Mouse (Mus musculus) c-Kit-positive CD71-positive TER-119-negative erythroid progenitor cells, embryonic 14.5 days (primary cell): ENCODE results near the gene Stbd1.

Source experiments
- DNase-seq: peaks from one replicate; pipeline ENCODE4 v3.0.0-alpha.2; 2013; ENCODE audit warnings: low read depth

The Stbd1 gene

DNA sequence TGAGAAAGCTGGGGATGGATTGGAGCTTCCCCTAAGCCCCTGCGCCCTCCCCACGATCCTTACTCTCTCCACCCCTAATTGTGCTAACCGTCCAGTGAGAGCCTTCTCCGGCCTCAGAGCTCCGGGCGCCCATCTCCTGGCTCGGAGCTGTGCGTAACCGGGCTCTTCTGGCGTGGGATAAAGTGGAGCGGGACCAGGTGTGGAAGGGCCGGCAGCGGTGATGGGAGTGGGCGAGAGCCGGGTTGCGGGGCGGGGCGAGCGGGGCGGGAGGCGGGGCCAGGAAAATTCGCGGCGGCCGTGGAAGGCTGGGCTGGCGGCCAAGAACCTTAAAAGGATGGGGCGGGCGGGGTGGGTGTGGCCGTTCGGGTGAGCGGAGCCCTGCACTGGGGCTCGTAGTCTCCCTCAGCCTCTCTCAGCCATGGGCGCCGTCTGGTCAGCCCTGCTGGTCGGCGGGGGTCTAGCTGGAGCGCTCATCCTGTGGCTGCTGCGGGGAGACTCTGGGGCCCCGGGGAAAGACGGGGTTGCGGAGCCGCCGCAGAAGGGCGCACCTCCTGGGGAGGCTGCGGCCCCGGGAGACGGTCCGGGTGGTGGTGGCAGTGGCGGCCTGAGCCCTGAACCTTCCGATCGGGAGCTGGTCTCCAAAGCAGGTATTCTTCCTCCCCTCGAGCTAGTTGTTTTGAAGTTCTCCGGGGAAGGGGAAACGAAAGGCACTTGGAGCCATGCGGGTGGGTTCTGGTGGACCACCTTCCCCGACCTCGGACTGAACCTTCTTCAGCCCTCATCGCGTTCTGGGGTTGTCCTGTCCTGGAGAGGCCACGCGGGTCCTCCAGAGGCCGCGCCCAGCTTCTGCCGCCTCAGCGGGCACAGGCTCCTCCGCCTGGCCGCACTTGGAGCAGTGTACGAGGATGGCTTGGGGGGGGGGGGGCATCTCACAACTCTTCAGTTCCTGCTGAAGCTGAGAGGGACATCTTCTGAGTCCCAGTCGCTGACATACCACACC is at the start of gene Stbd1:
Gene Stbd1 (plus strand): TSS at position 351 of the 1,000 bp plus-strand sequence.
- DNase-seq: peak; percentile 10

DNA sequence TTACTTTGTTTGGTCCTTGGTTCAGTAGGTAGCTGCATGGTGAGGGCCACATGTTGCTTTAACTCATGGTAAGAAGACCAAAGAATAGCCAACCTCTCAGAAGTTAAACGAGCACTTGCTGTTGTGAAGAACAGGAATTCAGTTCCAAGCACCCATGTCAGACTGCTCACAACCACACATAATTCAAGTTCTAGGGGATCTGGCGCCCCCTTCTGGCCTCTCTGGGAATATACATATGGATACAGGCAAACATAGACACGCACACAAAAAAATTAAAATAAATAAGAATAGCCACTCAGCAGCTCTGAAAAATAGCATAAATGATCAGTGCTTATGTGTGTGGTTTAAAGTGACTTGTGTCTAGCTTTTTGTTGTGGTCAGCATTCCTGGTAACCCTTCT is 48.9 kb upstream of the Stbd1 start:
- DNase-seq: peak; percentile 6

DNA sequence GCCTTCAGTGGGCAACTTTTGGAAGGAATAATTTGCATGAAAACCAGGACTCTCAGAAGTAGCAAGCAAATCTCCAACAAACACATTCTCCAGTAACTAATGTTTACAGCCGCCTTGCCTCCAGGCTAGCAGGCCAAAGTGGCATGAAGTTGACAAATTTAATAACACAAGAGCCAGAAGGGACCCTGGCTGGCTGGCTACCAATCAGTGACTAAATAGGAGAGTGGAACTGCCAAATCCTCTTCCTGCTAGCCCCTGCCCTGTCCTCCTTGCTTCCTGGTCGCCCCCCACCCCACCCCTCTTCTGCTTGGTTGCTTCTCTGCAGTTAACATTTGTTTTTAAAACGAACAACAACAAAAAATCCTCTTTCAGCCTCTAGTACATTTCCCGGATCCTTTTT is 48.4 kb upstream of the Stbd1 start:
- DNase-seq: no peak

- DNase-seq: no peak
Observed at GRCm38 (mm10) chr5:92554891-92555511, 47.8 kb upstream of the Stbd1 start, which contains the start of gene Fam47e. Fam47e (plus strand) TSS chr5:92555069.

DNA sequence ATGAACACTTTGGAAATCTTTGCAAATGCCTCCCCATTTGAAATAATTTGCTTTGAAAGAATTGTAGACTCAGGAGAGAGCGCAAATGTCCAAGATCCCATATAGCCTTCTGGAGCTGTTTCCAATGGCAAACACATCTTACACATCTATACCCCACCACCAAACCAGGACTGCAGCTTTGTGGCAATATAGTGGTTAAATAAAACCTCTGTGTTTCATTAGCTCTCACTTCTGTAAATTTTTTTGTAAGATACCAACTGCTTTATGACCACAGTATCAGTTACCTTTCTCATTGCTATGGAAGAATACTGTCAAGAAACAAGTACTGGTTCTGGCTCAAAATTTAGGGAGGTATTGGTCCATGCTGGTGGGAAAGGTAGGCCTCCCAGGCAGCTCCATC is 46.9 kb upstream of the Stbd1 start:
- no peak for DNase-seq

DNA sequence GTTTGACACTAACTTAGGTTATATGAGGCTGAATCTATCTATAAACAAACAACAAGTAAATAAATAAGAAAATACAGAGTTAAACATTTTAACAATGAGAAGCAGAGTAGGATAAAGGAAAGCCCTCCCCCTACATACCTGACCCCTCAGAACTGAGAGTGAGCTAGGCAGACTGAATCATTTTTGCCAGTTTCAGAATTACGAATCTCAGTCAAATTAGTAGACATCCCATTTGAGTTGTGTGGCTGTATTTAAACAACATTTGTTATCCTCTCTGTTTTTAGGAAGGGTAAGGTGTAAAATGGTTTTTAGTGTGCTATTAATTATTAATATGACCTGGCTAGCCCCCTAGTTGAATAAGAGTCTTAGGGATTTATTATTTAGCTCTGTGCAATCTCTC is 45.3 kb upstream of the Stbd1 start:
- no peak for DNase-seq

DNA sequence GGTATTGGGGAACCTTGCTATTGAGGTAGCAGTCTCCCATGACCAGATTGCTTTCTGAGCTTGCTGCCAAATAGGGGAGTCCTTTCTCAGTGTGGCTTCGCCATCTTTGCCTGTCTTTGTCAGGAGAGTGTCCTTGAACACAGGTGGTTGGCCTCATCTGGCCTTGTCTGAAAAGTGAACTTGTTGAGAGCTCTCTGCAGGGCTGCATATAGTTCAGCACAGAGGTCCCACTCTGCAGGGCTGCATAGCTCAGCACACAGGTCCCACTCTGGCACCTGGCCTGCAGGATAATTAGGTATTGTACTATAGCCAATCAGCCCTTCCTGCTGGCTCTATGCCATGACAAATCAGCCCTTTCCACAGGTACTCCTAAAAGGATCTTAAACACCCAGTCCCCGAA is 42.6 kb upstream of the Stbd1 start:
- no peak for DNase-seq

GRCm38 (mm10) chr5:92562002-92562401 is 40.8 kb upstream of the Stbd1 start:
- no peak for DNase-seq

GRCm38 (mm10) chr5:92571232-92571631 is 31.6 kb upstream of the Stbd1 start:
- no peak for DNase-seq

- no peak for DNase-seq
Observed at GRCm38 (mm10) chr5:92579559-92579958, 23.3 kb upstream of the Stbd1 start.

- no peak for DNase-seq
Observed at GRCm38 (mm10) chr5:92585932-92586331, 16.9 kb upstream of the Stbd1 start.

- DNase-seq: no peak
Observed at GRCm38 (mm10) chr5:92595026-92595425, 7.8 kb upstream of the Stbd1 start.

GRCm38 (mm10) chr5:92596865-92597264 is 6.0 kb upstream of the Stbd1 start:
- no peak for DNase-seq

DNA sequence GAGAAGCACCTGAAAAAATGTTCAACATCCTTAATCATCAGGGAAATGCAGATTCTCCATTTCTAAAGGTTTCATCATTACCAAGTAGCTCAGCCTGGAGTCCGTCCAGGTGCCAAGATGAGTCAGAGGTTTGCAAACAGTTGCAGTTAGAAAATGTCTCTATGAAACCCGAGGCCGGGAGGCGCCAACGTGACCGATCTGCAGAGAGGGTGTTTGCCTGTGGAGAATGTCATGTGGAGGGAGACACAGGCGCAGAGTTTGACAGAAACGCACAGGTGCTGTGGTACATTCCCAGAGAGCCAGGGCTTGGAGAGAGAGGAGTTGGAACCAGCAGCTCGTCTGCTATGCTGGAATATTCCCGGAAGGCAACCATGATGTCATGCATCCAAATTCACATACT is 3.8 kb upstream of the Stbd1 start:
- no peak for DNase-seq

DNA sequence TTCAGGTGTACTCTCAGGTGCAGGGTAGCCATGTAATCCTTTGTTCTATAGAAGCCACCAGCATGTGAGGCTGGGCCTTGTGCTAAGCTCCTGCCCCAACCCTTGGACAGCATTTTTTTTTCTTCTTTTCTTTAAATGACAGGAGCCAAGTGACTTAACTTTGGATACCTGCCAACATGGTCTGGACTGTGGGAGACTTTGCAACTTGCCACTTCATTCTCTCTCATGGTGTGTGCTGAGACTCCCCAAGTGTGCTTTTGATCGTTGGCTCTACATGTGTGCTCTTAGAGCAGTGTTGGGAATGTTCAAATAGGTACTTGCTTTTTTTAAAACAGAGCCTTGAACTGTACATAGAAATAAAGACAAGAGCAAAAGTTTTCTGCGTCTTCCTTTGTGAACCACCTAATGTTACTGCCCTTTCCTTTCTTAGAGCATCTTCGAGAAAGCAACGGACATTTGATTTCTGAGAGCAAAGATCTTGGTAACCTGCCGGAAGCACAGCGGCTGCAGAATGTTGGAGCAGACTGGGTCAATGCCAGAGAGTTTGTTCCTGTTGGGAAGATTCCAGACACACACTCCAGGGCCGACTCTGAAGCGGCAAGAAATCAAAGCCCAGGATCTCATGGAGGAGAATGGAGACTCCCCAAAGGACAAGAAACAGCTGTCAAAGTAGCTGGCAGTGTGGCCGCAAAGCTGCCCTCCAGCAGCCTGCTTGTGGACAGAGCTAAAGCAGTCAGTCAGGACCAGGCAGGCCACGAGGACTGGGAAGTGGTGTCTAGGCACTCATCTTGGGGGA is 1.8 kb downstream of the Stbd1 start:
- DNase-seq: no peak

- DNase-seq: no peak
Observed at GRCm38 (mm10) chr5:92607492-92608229, 4.8 kb downstream of the Stbd1 start.

DNA sequence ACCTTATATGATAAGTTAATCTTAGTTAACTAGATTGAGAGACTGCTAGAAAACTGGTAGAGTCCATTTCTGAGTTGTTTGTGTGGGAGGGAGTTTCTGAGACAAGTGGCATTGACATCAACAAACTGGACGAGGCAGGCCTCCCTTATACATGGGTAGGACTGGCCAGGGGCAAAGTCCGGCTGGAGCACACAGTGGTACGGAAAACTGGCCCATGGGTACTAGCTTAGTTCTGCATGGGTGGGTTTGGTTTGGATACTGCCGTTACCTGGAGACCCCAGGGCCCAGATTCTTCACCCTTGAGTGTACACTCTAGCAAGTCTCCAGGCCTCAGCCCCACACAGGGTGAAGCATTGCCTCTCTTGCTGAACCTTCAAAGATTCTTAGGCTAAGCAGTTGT is 9.9 kb downstream of the Stbd1 start:
- DNase-seq: no peak

GRCm38 (mm10) chr5:92621883-92622282 is 19.0 kb downstream of the Stbd1 start:
- DNase-seq: no peak

DNA sequence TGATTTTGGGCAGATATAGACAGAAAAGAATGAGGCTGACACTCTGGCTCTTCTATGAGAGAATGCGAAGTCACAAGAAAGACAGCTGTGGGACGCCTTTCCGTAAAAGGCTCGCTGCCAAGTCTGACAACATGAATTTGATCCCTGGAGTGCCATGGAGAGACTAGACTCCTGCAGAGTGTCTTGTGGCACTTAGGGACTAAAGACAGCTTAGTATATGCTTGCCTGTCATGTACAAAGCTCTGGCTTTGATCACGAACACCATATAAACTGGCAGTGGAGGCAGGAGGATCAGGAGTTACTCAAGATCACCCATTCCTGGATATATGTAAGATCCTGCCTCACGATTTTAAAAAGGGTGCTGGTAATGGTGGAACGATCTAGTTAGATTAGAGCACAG is 25.1 kb downstream of the Stbd1 start:
- no peak for DNase-seq

DNA sequence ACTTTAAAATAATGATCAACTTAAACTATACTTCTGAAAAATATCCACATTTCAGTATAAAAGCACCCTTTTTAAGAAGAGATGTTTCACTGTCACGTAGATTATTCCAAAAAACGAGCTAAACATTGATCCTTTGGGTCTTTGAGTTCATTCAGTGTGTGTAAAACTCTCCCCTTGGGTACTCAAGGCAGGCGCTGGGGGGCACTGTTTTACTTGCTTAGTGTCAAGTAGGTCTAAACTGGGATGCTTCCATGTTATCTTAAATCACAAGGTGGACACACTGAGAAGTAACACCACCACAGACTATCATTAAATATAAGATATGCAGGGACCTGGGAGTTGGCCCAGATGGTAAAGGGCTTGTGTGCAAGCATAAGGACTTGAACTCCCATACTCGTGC is 30.7 kb downstream of the Stbd1 start:
- DNase-seq: no peak

DNA sequence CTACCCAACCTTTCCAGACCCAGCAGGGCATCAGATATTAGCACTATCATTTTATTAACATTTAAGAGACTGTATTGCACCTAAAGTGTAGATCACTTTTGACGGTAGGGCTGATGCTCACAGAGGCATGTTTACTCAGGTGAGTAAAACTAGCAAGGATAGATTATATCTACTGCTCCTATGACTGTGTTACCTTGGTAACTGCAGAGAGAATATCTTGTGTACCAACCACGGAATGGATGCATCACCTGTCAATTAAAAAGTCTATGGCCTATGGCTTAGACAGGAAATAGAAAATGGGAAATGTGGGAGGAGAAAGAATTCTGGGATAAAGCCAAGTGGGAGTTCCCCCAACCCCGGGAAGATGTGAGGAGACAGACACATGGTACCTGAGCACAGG is 32.1 kb downstream of the Stbd1 start:
- DNase-seq: no peak

DNA sequence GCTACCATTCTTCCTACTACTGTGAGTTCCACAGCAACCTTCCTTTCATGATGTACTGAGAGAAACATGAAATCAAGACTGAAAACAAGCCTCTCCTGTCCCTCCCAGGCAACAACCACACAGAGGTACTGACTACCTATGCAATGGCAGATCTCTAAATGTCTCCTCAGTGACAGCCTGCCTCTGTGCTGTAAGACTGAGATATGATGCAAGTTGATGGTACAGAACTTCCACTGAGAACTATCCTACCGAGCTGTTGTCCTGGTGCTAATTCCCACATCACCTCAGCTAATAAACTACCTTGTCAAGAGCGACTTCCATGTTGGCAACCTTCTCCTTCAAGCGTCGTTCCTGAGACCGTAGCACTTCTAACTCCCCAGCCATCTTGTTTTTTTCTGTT is 33.0 kb downstream of the Stbd1 start:
- DNase-seq: no peak
